Mouse (Mus musculus) urinary bladder, adult 2 months (tissue): Measurements from ENCODE around the gene Zfp775. TPM values are rescaled to one million over a fixed set of nuclear protein-coding genes. Genes with fewer than 3 reads are reported as not detected.
"Not testable (repeated sequence)": the region's sequence is repeated elsewhere in the genome, so short reads cannot be mapped to it uniquely, and the experiment has no call there.

Source experiments
- DNase-seq: peaks from one replicate; pipeline ENCODE4 v3.0.0; 2022; ENCODE audit warnings: low spot score
- polyA plus RNA-seq: library from polyadenylated mRNA; depleted of rRNA; stranded (reverse); fragments of >200 nt; gene quantifications from 2 replicates; pipeline ENCODE4 v1.2.3, GENCODE M21; 2012

Gene Zfp775
- polyA plus RNA-seq, 1 experiment = 4.6 TPM

- no peak for DNase-seq
These were observed 10.5 kb upstream of the Zfp775 start for GRCm38 (mm10) chr6:48591221-48591845.

DNA sequence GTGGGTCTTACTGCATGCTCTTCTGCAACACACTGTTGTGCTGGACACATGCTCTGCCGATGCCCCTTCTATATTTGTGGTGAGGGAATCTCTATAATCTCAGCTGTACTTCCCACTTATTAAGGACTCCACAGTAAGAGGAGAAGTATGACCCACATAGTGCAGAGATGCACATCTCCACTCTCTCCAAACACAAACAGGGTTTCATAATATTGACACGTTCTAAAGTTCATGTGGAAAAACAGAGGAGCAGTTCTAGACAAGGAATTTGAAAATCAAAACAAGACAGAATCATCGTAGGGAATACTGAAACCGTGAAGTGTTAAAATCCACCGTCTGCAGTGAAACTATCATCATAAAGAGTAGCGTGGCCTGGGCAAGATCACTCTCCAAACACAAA is 10.0 kb upstream of the Zfp775 start:
- no peak for DNase-seq

DNA sequence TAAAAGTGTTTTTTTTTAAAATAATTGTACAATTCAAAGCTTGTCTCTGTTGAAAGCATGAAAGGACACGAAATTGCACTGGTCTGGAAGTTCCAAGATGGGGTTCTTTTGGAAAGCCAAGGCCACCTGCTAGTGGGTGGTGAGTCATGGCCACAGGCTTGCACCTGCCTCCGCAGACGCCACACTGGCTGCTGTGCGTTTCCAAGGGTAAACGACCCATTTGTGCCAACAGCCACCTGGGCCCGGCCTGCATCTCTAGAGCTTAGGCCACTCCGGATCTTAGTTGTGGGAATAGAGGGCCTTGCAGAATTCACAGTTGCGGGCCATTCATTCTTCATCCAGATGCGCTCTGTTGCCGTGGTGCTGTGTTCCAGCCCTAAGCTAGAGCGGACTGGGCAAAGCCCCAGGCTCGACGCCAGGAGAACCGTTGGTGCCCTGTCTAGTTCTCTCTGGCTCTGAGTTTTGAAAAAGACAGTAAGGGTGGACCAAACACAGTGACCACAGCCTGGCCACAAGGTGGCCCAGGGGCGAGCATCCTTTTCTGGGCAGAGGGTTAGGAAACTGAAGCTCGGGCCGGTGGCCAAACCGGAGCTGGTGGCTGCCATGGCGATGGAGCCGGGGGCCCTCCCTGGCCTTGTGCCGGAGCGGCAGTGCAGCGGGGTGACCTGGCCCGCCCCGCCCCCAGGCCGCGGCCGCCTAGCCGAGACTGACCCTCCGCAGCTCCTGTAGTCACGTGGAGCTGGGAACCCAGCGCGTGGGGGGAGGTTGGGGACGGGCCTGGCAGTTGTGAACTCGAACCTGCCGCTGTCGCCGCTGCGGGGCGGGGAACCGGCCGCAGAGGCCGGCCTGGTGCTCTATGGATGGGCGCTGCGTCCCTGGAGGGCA is 8.5 kb upstream of the Zfp775 start, which contains the start of the genes Repin1 and Gm44965:
TSS of gene Repin1 (plus strand) at position 726 of the 885 bp plus-strand sequence.
TSS of gene Gm44965 (plus strand) at position 784 of the 885 bp plus-strand sequence.
- peak; percentile 97 for DNase-seq

GRCm38 (mm10) chr6:48594043-48594738 is 7.7 kb upstream of the Zfp775 start:
- DNase-seq = no peak

DNA sequence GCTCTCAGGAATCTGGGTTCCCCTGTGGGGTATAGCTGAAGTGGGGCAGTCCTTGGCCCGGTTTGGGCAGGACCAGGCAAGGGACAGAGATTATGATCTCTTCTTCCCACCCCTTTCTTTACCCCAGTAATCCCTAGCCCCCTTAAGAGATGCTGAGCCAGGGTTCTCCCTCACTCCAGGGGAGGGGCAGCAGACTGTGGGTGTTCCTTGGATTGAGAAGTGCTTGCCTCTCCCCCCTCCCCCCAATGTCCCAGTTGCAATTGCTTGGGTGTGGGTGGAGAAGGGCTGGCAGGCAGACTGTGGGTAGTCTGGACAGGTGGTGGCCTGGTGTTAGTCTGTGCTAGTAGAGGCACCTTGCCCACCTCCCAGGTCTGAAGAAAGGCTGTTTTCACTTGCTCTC is 6.6 kb upstream of the Zfp775 start:
- no peak for DNase-seq

- no peak for DNase-seq
These were observed 5.2 kb upstream of the Zfp775 start for GRCm38 (mm10) chr6:48596545-48597232.

GRCm38 (mm10) chr6:48597233-48597625 is 4.6 kb upstream of the Zfp775 start:
- DNase-seq = no peak

GRCm38 (mm10) chr6:48600594-48600993 is 1.3 kb upstream of the Zfp775 start:
- no peak for DNase-seq

DNA sequence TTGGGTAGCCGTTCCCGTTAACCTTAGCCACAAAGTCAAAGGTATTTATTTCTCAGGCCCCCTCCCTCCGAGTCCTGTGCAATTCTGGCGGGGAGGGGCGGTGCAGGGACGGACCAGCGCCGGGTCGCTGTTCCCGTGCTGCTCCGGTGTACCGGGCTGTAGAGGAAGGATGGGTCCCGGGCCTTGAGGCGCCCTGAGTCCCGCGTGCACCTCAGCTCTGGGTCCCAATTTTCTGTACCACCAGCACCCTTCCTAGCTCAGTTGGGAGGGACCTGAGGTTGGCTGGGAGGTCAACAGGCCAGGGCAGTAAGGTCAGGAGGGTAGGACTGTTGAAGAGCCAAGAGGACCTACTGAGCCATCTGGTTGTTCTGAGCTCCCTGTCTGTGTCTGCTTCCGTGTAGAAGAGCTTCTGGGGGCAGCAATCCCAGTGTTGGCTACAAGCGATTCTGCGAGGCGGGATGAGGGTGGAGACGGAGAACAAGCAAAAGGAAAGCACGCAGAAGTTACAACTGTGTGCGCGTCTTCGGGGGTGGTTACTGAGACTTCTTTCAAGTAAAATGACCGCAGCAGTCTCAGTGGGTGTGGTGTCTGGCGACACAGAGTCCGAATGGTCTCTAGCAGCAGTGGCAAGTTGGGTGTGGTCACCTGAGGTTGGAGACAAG is 348 bp downstream of the Zfp775 start:
- DNase-seq = no peak

GRCm38 (mm10) chr6:48608124-48608523 is 6.3 kb downstream of the Zfp775 start:
- DNase-seq = no peak

DNA sequence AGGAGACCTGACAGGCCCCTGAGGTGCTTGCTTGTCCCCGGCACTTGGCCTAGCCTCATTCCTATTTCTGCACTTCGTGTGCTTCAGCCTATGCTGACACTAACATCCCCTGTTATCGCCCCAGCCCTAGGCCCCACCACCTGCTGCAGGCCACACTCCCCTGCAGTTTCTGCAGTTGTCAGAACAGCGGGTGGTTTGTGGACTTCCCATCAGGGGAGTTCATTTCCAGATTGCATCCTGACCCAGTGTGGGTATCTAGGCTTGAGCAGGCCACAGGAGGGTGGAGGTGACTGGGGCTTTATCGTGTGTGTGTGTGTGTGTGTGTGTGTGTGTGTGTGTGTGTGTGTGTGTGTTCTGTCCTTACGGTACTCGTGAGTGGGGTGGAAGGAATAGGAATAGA is 7.6 kb downstream of the Zfp775 start:
- DNase-seq = no peak

- no peak for DNase-seq
These were observed 8.8 kb downstream of the Zfp775 start for GRCm38 (mm10) chr6:48610657-48611056.

- DNase-seq = no peak
These were observed 11.6 kb downstream of the Zfp775 start for GRCm38 (mm10) chr6:48613464-48613863.

DNA sequence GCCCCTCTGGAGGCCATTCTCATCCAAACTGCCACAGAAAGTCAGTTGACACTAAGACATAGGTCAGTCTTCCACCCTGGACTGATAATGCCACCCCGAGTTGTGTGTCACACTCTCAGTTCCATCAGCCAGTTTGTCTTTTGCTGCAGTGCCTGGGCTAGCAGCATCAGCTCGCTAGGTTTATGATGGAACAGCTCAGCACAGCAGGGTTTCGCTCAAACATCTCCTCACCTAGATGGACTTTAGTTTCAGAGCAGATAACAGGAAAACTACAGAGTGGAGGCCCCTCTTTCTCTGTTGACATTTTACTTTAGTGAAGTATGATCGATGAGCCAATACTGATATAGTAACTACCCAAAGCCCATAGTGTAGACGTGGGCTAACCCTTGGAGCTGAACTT is 12.9 kb downstream of the Zfp775 start:
- no peak for DNase-seq

DNA sequence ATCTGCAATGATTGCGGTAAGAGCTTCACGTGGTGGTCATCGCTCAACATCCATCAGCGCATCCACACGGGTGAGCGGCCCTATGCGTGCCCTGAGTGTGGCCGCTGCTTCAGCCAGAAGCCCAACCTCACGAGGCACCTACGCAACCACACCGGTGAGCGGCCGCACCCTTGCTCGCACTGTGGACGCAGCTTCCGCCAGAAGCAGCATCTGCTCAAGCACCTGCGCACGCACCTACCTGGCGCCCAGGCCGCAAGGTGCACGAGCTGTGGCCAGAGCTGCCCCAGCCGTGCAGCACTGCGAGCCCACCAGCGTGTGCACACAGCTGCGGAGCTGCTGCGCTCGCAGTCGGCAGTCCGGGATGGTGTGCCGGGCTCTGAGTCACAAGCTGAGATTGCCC is 18.2 kb downstream of the Zfp775 start:
- DNase-seq = no peak

GRCm38 (mm10) chr6:48622186-48622843 is 20.5 kb downstream of the Zfp775 start:
- not testable (repeated sequence) for DNase-seq

- no peak for DNase-seq
These were observed 21.6 kb downstream of the Zfp775 start for GRCm38 (mm10) chr6:48623460-48623859.

- no peak for DNase-seq
These were observed 24.6 kb downstream of the Zfp775 start, which contains the start of gene AI854703 for GRCm38 (mm10) chr6:48626464-48626863. Gene AI854703 (plus strand): TSS chr6:48626764.

- DNase-seq = peak; percentile 42
These were observed 25.1 kb downstream of the Zfp775 start for GRCm38 (mm10) chr6:48626984-48627383.

DNA sequence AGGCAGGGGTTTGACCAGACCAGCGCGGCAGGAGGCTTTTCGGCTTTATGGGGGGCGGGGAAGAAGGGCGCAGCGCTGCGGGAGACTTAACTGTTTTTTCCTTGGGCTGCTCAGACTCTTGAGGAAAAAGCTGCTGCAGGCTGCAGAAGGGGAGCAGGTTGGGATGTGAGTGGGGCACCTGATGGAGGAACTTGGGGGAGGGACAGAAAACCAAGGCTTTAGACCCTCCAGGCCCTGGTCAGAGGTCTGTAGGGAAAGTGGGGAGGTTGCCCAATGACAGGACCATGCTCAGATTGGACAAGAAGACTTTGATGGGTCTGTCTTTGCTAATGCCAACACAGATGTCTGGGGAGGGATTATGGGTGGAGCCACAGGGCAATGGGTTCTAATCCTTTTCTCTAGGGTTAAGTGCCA is 25.7 kb downstream of the Zfp775 start:
- no peak for DNase-seq

- no peak for DNase-seq
These were observed 26.5 kb downstream of the Zfp775 start for GRCm38 (mm10) chr6:48628377-48628776.
